Mouse (Mus musculus) G1E (cell line): ENCODE measurements around the gene Cdh3.

ENCODE experiments used
- CTCF ChIP-seq: IDR thresholded peaks from 2 replicates; pipeline ENCODE4 v1.5.1; 2012; ENCODE audit warnings: low read depth, low read length, inconsistent platforms, mixed read lengths
- GATA1 ChIP-seq: IDR thresholded peaks from 2 replicates; pipeline ENCODE4 v1.6.1; 2012; ENCODE audit warnings: borderline replicate concordance, low read length, inconsistent platforms, mixed read lengths
- GATA2 ChIP-seq: IDR thresholded peaks from 2 replicates; pipeline ENCODE4 v1.6.1; 2012; ENCODE audit warnings: low read depth, low read length, inconsistent platforms, borderline replicate concordance
- POLR2AphosphoS5 ChIP-seq: IDR thresholded peaks from 2 replicates; pipeline ENCODE4 v1.6.1; 2012; ENCODE audit warnings: low read depth, low read length, inconsistent platforms; ENCODE audit not compliant: insufficient replicate concordance
- TAL1 ChIP-seq: conservative IDR thresholded peaks from 2 replicates; pipeline ENCODE4 v1.6.1; 2012; ENCODE audit warnings: low read depth, low read length, inconsistent platforms, mixed read lengths

DNA sequence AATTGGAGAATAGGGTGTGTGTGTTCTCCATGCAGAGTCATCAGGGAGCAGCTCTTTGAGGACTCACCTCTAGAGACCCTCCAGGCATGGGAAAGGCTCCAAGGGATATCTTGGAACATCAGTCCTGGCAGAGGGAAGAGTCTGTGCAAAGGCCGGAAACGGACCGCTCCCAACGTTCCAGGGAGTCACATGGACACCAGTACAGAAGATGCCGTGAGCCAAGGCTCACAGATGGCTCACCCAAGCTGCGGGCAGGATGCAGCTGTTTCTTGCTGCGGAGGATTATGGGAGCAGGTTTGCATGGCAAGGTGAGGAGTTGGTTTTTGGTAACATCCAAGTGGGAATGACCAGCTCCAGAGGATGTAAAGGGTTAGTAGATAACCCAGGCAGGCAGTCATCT is 6.5 kb upstream of the Cdh3 start:
- no peak for TF ChIP-seq TAL1
- no peak for TF ChIP-seq GATA1
- no peak for TF ChIP-seq CTCF
- TF ChIP-seq POLR2AphosphoS5, result no peak
- no peak for TF ChIP-seq GATA2
